Mouse (Mus musculus): Measurements from ENCODE around the gene Rhbdl3. TPM values are rescaled to one million over a fixed set of nuclear protein-coding genes. Genes with fewer than 3 reads are reported as not detected.

The Rhbdl3 gene
- 10.2 TPM for polyA plus RNA-seq (2015; fragmentation: Illumina TruSeq; extraction: RNeasy Lipid Tissue Mini Kit (QIAGEN cat#74804); ENCODE audit: low read depth, low replicate concordance)

GRCm38 (mm10) chr11:80300551-80301315 lies at the start of gene Rhbdl3:
Rhbdl3 (plus strand) TSS chr11:80300912.

GRCm38 (mm10) chr11:80377712-80378451 lies 77.2 kb downstream of the Rhbdl3 start, which contains the start of gene 5730455P16Rik:
5730455P16Rik (minus strand) TSS chr11:80378034.

GRCm38 (mm10) chr11:80383019-80383625 lies 82.4 kb downstream of the Rhbdl3 start, which contains the start of gene Zfp207:
Zfp207 (plus strand) TSS chr11:80383279.

Other genes with a start within 250 kb of the Rhbdl3 start
- gene Crlf3, start 219.9 kb upstream of the Rhbdl3 start, polyA plus RNA-seq (2015; fragmentation: Illumina TruSeq; extraction: RNeasy Lipid Tissue Mini Kit (QIAGEN cat#74804); ENCODE audit: low read depth, low replicate concordance), result 17.2 TPM
- 2.9 TPM for gene Atad5, start 211.5 kb upstream of the Rhbdl3 start, polyA plus RNA-seq (2015; fragmentation: Illumina TruSeq; extraction: RNeasy Lipid Tissue Mini Kit (QIAGEN cat#74804); ENCODE audit: low read depth, low replicate concordance)
- 13.2 TPM for gene Tefm, start 158.7 kb upstream of the Rhbdl3 start, polyA plus RNA-seq (2015; fragmentation: Illumina TruSeq; extraction: RNeasy Lipid Tissue Mini Kit (QIAGEN cat#74804); ENCODE audit: low read depth, low replicate concordance)
- gene Adap2, start 146.8 kb upstream of the Rhbdl3 start, polyA plus RNA-seq (2015; fragmentation: Illumina TruSeq; extraction: RNeasy Lipid Tissue Mini Kit (QIAGEN cat#74804); ENCODE audit: low read depth, low replicate concordance), result 4.4 TPM
- 4.7 TPM for gene Rnf135, start 117.1 kb upstream of the Rhbdl3 start, polyA plus RNA-seq (2015; fragmentation: Illumina TruSeq; extraction: RNeasy Lipid Tissue Mini Kit (QIAGEN cat#74804); ENCODE audit: low read depth, low replicate concordance)
- gene Rhot1, start 91.9 kb upstream of the Rhbdl3 start, polyA plus RNA-seq (2015; fragmentation: Illumina TruSeq; extraction: RNeasy Lipid Tissue Mini Kit (QIAGEN cat#74804); ENCODE audit: low read depth, low replicate concordance), result 76.1 TPM
- gene 5730455P16Rik, start 77.1 kb downstream of the Rhbdl3 start, polyA plus RNA-seq (2015; fragmentation: Illumina TruSeq; extraction: RNeasy Lipid Tissue Mini Kit (QIAGEN cat#74804); ENCODE audit: low read depth, low replicate concordance), result 46.5 TPM
- gene Zfp207, start 82.4 kb downstream of the Rhbdl3 start, polyA plus RNA-seq (2015; fragmentation: Illumina TruSeq; extraction: RNeasy Lipid Tissue Mini Kit (QIAGEN cat#74804); ENCODE audit: low read depth, low replicate concordance), result 148 TPM
- gene Psmd11, start 127.7 kb downstream of the Rhbdl3 start, polyA plus RNA-seq (2015; fragmentation: Illumina TruSeq; extraction: RNeasy Lipid Tissue Mini Kit (QIAGEN cat#74804); ENCODE audit: low read depth, low replicate concordance), result 63.1 TPM
- 130 TPM for gene Cdk5r1, start 176.1 kb downstream of the Rhbdl3 start, polyA plus RNA-seq (2015; fragmentation: Illumina TruSeq; extraction: RNeasy Lipid Tissue Mini Kit (QIAGEN cat#74804); ENCODE audit: low read depth, low replicate concordance)